Mouse (Mus musculus) testis, adult 2 months (tissue): ENCODE data around the gene Xlr3c. TPM values are rescaled to one million over a fixed set of nuclear protein-coding genes. Genes with fewer than 3 reads are reported as not detected.
"Not testable (repeated sequence)": the region's sequence is repeated elsewhere in the genome, so short reads cannot be mapped to it uniquely, and the experiment has no call there.

Experiments used
- H3K27ac ChIP-seq: fragments of 200-500 bp; 2 replicates; pipeline ENCODE4 v1.5.1; 2012; ENCODE audit warnings: low read depth, low read length; ENCODE audit not compliant: control insufficient read depth, insufficient read depth
- H3K27me3 ChIP-seq: fragments of 200-500 bp; 2 replicates; pipeline ENCODE4 v1.6.1; 2012; ENCODE audit warnings: mild to moderate bottlenecking, low read length, moderate library complexity; ENCODE audit not compliant: control insufficient read depth, insufficient read depth
- H3K36me3 ChIP-seq: fragments of 200-500 bp; 2 replicates; pipeline ENCODE4 v1.6.1; 2012; ENCODE audit warnings: mild to moderate bottlenecking, low read length; ENCODE audit not compliant: control insufficient read depth, insufficient read depth
- H3K4me1 ChIP-seq: fragments of 200-500 bp; 2 replicates; pipeline ENCODE4 v1.6.1; 2012; ENCODE audit warnings: low read length; ENCODE audit not compliant: control insufficient read depth, insufficient read depth
- H3K4me3 ChIP-seq: fragments of 200-500 bp; 2 replicates; pipeline ENCODE4 v1.5.1; 2012; ENCODE audit warnings: low read depth, mild to moderate bottlenecking, low read length, moderate library complexity, mixed read lengths; ENCODE audit not compliant: control insufficient read depth
- CTCF ChIP-seq: fragments of 200-500 bp; IDR thresholded peaks from 2 replicates; pipeline ENCODE4 v1.5.1; 2012; ENCODE audit warnings: low read depth, mild to moderate bottlenecking, inconsistent platforms, low read length, moderate library complexity; ENCODE audit not compliant: control insufficient read depth, insufficient read depth, insufficient replicate concordance
- POLR2A ChIP-seq: fragments of 200-500 bp; IDR thresholded peaks from 2 replicates; pipeline ENCODE4 v1.6.1; 2012; ENCODE audit warnings: low read depth, mild to moderate bottlenecking, inconsistent platforms, low read length, moderate library complexity; ENCODE audit not compliant: control insufficient read depth
- polyA plus RNA-seq: library from polyadenylated mRNA; depleted of rRNA; stranded (reverse); fragments of >200 nt; gene quantifications from 2 replicates; pipeline ENCODE4 v1.2.3, GENCODE M21; 2012; rRNA removed

The Xlr3c gene
- polyA plus RNA-seq, 1 experiment: 1.0 TPM

- TF ChIP-seq CTCF: no peak
- peak; percentile 76 for TF ChIP-seq POLR2A
- H3K36me3 ChIP-seq: no peaks in the 10 kb centered on the region
- peak within 1 kb of the TSS; percentile 95 for H3K4me3 ChIP-seq
- H3K27ac ChIP-seq: peak within 1 kb of the TSS; percentile 89
- no peaks in the 10 kb centered on the region for H3K27me3 ChIP-seq
- no peaks in the 10 kb centered on the region; the same call in 1 of the 2 replicates for H3K4me1 ChIP-seq
Measured at GRCm38 (mm10) chrX:73227914-73228605, 37.1 kb downstream of the Xlr3c start, which contains the start of gene F8a. TSS of gene F8a (plus strand) at chrX:73228291.

GRCm38 (mm10) chrX:73225365-73225764, 39.8 kb downstream of the Xlr3c start:
- Histone ChIP-seq H3K4me3 (no peak overlapping the region), H3K27ac (no peak overlapping the region), H3K4me1 (no peaks in the 10 kb centered on the region; the same call in 1 of the 2 replicates), H3K36me3 (no peaks in the 10 kb centered on the region), H3K27me3 (no peaks in the 10 kb centered on the region)
- TF ChIP-seq CTCF (no peak), POLR2A (no peak)

GRCm38 (mm10) chrX:73213819-73214564, 51.2 kb downstream of the Xlr3c start, which contains the start of gene Xlr4b:
TSS of gene Xlr4b (plus strand) at chrX:73214333.
- H3K27ac ChIP-seq, H3K27me3 ChIP-seq, H3K36me3 ChIP-seq, H3K4me3 ChIP-seq, H3K4me1 ChIP-seq: not testable (repeated sequence)

Other genes starting within 250 kb of the Xlr3c start
- gene Pnma5, start 228.3 kb downstream of the Xlr3c start, polyA plus RNA-seq: 1.7 and 2.0 TPM in 2 replicates
- gene Pnma3, start 200.6 kb downstream of the Xlr3c start, polyA plus RNA-seq: 0.10 and 0.16 TPM in 2 replicates
- gene Xlr4a, start 182.9 kb downstream of the Xlr3c start, polyA plus RNA-seq: 0.59 and 1.1 TPM in 2 replicates
- gene Xlr3a, start 168.3 kb downstream of the Xlr3c start, polyA plus RNA-seq: 0.70 and 1.7 TPM in 2 replicates
- gene Gm14685, start 148.3 kb downstream of the Xlr3c start, polyA plus RNA-seq: 1.9 and 2.2 TPM in 2 replicates
- 0.91 and 1.4 TPM in 2 replicates for gene Xlr5b, start 116.6 kb downstream of the Xlr3c start, polyA plus RNA-seq
- gene DXBay18, start 115.9 kb downstream of the Xlr3c start, polyA plus RNA-seq: 1.2 and 2.5 TPM in 2 replicates
- gene Spin2d, start 88.4 kb downstream of the Xlr3c start, polyA plus RNA-seq: 0.91 and 1.3 TPM in 2 replicates
- 0.76 and 0.90 TPM in 2 replicates for gene Xlr3b, start 73.2 kb downstream of the Xlr3c start, polyA plus RNA-seq
- gene Xlr4b, start 51.1 kb downstream of the Xlr3c start, polyA plus RNA-seq: 0.85 and 1.4 TPM in 2 replicates
- 3.6 and 3.8 TPM in 2 replicates for gene F8a, start 37.1 kb downstream of the Xlr3c start, polyA plus RNA-seq
- 0.97 and 2.3 TPM in 2 replicates for gene Xlr4c, start 22.3 kb downstream of the Xlr3c start, polyA plus RNA-seq
- gene Xlr5a, start 27.6 kb upstream of the Xlr3c start, polyA plus RNA-seq: 0.71 and 1.1 TPM in 2 replicates
- 0.99 and 1.1 TPM in 2 replicates for gene Xlr5c, start 27.6 kb upstream of the Xlr3c start, polyA plus RNA-seq
- 0.29 and 0.48 TPM in 2 replicates for gene Gm45015, start 71.5 kb upstream of the Xlr3c start, polyA plus RNA-seq
- gene Zfp275, start 77.2 kb upstream of the Xlr3c start, polyA plus RNA-seq: 5.3 and 7.4 TPM in 2 replicates
- 0.93 and 1.6 TPM in 2 replicates for gene Gm18336, start 133.3 kb upstream of the Xlr3c start, polyA plus RNA-seq
- 0.14 and 0.19 TPM in 2 replicates for gene Zfp92, start 145.7 kb upstream of the Xlr3c start, polyA plus RNA-seq
- not detected in 2 replicates for gene Trex2, start 170.0 kb upstream of the Xlr3c start, polyA plus RNA-seq
- 26.9 and 34.0 TPM in 2 replicates for gene Haus7, start 193.7 kb upstream of the Xlr3c start, polyA plus RNA-seq
- 32.9 and 54.4 TPM in 2 replicates for gene Bgn, start 218.2 kb upstream of the Xlr3c start, polyA plus RNA-seq
- gene Atp2b3, start 237.7 kb upstream of the Xlr3c start, polyA plus RNA-seq: 1.7 and 3.1 TPM in 2 replicates